Mouse (Mus musculus) neural tube, embryonic 11.5 days (tissue): Measurements from ENCODE around the gene Setd1b. TPM values are rescaled to one million over a fixed set of nuclear protein-coding genes. Genes with fewer than 3 reads are reported as not detected.

ENCODE experiments used
- ATAC-seq: fragments of 200-750 bp; cut with Nextera tagmentation; 2 replicates; pipeline ENCODE4 v1.8.0; 2017; ENCODE audit warnings: moderate number of reproducible peaks, mild to moderate bottlenecking, moderate TSS enrichment, moderate library complexity; ENCODE audit not compliant: insufficient read depth, low FRiP score, low TSS enrichment
- DNase-seq: peaks from one replicate; pipeline ENCODE4 v3.0.0-alpha.2; 2015; ENCODE audit warnings: low spot score
- H3K27ac ChIP-seq: fragments of 300-500 bp; sonication (generic); 2 replicates; pipeline ENCODE4 v1.5.1; 2014; ENCODE audit warnings: low read depth, mild to moderate bottlenecking, low read length
- H3K27me3 ChIP-seq: fragments of 300-500 bp; sonication (generic); 2 replicates; pipeline ENCODE4 v1.6.1; 2014; ENCODE audit warnings: mild to moderate bottlenecking, low read length, mixed read lengths; ENCODE audit not compliant: control insufficient read depth, insufficient read depth
- H3K36me3 ChIP-seq: fragments of 300-500 bp; sonication (generic); 2 replicates; pipeline ENCODE4 v1.6.1; 2014; ENCODE audit warnings: mild to moderate bottlenecking, low read length, moderate library complexity, mixed read lengths; ENCODE audit not compliant: control insufficient read depth, insufficient read depth
- H3K4me1 ChIP-seq: fragments of 300-500 bp; sonication (generic); 2 replicates; pipeline ENCODE4 v1.6.1; 2014; ENCODE audit warnings: low read length, mixed read lengths; ENCODE audit not compliant: control insufficient read depth, insufficient read depth
- H3K4me2 ChIP-seq: fragments of 300-500 bp; sonication (generic); 2 replicates; pipeline ENCODE4 v1.6.1; 2014; ENCODE audit warnings: low read depth, mild to moderate bottlenecking, moderate library complexity
- H3K4me3 ChIP-seq: fragments of 300-500 bp; sonication (generic); 2 replicates; pipeline ENCODE4 v1.5.1; 2014; ENCODE audit warnings: low read depth, low read length
- H3K9ac ChIP-seq: fragments of 300-500 bp; sonication (generic); 2 replicates; pipeline ENCODE4 v1.6.1; 2014; ENCODE audit warnings: mild to moderate bottlenecking, low read length
- H3K9me3 ChIP-seq: fragments of 300-500 bp; sonication (generic); 2 replicates; pipeline ENCODE4 v1.6.1; 2016; ENCODE audit warnings: low read length; ENCODE audit not compliant: control insufficient read depth
- WGBS: fragments of 180-500 bp; shearing (Covaris S2); extraction: QIAGEN DNeasy Blood & Tissue Kit; methylation state at CpG from one replicate; pipeline ENCODE4 v1.1.7; 2014; 5-methylcytosine and 5-hydroxymethylcytosine counted together
- polyA plus RNA-seq: library from polyadenylated mRNA; unstranded; fragments of >200 nt; fragmentation: Nextera tagmentation; extraction: Ambion mirVana; gene quantifications from 2 replicates; pipeline ENCODE4 v1.2.1, GENCODE M21; 2014

Setd1b gene
- polyA plus RNA-seq, 1 experiment from 2014 or later: 10.9 TPM

DNA sequence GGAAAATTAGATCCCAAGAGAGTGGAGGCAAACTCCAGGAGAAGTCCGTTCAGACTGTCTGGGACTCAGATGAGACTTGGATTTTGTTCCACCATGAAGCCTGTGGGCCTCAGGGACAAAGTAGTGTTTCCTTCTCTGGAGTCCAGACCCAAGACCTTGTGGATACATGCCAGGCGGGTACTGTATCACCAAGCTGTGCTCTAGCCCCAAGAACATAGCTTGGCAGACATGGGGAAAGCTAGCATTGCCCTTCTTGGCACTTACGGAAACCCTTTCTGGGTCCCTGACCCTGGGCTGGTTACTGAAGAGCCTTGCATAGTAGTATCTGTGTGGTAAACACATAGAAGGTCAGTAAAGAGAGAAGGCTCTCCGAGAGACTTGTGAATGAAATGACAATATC, 17.5 kb downstream of the Setd1b start:
- peaks cover 48% of the 10 kb centered on the region for H3K36me3 ChIP-seq
- ATAC-seq: no peak
- WGBS: 96% methylated on average over 4 of the region's 4 CpGs

DNA sequence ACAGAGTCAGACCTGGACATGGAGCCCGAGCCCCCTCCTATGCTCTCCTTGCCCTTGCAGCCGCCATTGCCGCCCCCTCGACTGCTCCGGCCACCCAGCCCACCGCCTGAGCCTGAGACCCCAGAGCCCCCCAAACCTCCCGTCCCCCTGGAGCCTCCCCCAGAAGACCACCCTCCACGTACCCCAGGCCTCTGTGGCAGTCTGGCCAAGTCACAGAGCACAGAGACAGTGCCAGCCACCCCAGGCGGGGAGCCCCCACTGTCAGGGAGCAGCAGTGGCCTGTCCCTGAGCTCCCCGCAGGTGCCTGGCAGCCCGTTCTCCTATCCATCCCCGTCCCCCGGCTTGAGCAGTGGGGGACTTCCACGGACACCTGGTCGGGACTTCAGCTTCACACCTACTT, 17.9 kb downstream of the Setd1b start:
- no peaks in the 10 kb centered on the region for H3K27me3 ChIP-seq
- WGBS: 95% methylated on average over 15 of the region's 15 CpGs
- H3K36me3 ChIP-seq: peaks cover 48% of the 10 kb centered on the region
- no peak overlapping the region for H3K4me2 ChIP-seq
- no peak overlapping the region for H3K9ac ChIP-seq
- no peaks in the 10 kb centered on the region for H3K9me3 ChIP-seq
- DNase-seq: no peak
- H3K27ac ChIP-seq: no peak overlapping the region
- H3K4me3 ChIP-seq: no peak overlapping the region
- no peak for ATAC-seq
- H3K4me1 ChIP-seq: no peaks in the 10 kb centered on the region

More for the DNA sequence above, 17.5 kb downstream of the Setd1b start:
- Histone ChIP-seq H3K27me3 (no peaks in the 10 kb centered on the region), H3K27ac (no peak overlapping the region), H3K9ac (no peak overlapping the region), H3K4me2 (no peak overlapping the region), H3K4me1 (no peaks in the 10 kb centered on the region), H3K4me3 (no peak overlapping the region), H3K9me3 (no peaks in the 10 kb centered on the region)
- no peak for DNase-seq

DNA sequence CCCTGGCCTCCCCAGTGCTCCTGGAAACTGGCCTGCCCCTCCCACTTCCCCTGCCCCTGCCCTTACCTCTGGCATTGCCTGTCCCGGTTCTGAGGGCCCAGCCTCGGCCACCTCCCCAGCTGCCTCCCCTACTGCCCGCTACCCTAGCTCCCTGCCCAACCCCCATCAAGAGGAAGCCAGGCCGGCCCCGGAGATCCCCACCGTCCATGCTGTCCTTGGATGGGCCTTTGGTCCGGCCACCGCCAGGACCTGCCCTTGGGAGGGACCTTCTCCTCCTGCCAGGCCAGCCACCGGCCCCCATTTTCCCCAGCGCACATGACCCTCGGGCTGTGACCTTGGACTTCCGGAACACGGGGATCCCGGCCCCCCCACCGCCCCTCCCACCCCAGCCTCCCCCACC, 18.3 kb downstream of the Setd1b start:
- Histone ChIP-seq H3K27me3 (no peaks in the 10 kb centered on the region), H3K36me3 (peaks cover 48% of the 10 kb centered on the region), H3K9ac (no peak overlapping the region), H3K9me3 (no peaks in the 10 kb centered on the region), H3K27ac (no peak overlapping the region), H3K4me3 (no peak overlapping the region), H3K4me2 (no peak overlapping the region), H3K4me1 (no peaks in the 10 kb centered on the region)
- no peak for DNase-seq
- WGBS: 89% methylated on average over 14 of the region's 15 CpGs
- no peak for ATAC-seq

DNA sequence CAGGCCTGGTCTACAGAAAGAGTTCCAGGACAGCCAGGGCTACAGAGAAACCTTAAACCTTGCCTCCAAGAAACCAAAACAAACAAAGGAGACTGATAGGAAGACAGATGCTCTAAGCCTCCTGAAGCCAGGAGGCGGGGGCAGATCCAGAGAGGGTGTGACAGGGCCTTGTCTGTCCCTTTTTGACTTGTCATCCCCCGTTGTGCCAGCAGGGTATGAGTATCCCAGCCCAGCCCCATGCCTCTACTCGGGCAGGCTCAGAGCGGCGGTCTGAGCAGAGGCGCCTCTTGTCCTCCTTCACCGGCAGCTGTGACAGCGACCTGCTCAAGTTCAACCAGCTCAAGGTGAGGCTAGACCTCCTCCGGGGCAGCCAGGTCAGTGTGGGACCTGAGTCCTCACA, 20.9 kb downstream of the Setd1b start:
- H3K4me1 ChIP-seq: no peaks in the 10 kb centered on the region
- peaks cover 43% of the 10 kb centered on the region for H3K36me3 ChIP-seq
- H3K9ac ChIP-seq: no peak overlapping the region
- no peak overlapping the region for H3K4me3 ChIP-seq
- no peak for DNase-seq
- H3K9me3 ChIP-seq: no peaks in the 10 kb centered on the region
- H3K27me3 ChIP-seq: no peaks in the 10 kb centered on the region
- no peak overlapping the region for H3K4me2 ChIP-seq
- no peak overlapping the region for H3K27ac ChIP-seq
- 83% methylated on average over 9 of the region's 9 CpGs for WGBS
- no peak for ATAC-seq

DNA sequence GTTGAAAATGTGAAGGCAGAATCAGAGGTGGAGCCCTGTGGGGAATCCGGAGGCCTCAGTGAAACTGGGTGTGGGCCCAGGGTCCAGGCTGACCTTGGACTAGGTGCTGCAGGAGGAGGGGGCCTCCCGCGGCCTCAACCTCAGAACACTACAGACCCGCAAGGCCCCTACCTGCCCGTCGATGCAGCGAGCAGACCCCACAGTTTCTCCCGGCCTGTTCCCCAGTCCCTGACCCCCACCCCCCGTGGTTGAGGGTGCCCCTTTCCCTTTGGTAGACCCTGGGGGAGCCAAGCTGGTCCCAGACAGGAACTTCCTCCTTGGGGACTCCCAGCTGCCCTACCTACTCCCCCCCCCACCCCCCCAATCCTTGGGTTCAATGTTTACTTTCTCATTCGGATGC, 24.4 kb downstream of the Setd1b start:
- H3K4me3 ChIP-seq: no peak overlapping the region
- H3K36me3 ChIP-seq: peaks cover 25% of the 10 kb centered on the region
- no peaks in the 10 kb centered on the region for H3K27me3 ChIP-seq
- no peaks in the 10 kb centered on the region for H3K9me3 ChIP-seq
- 0 out of 2 replicates have a peak, but pooled peaks cover 1% of the 10 kb centered on the region for H3K4me1 ChIP-seq
- no peak overlapping the region for H3K27ac ChIP-seq
- no peak overlapping the region for H3K9ac ChIP-seq
- no peak for DNase-seq
- no peak for ATAC-seq
- 91% methylated on average over 10 of the region's 10 CpGs for WGBS
- no peak overlapping the region for H3K4me2 ChIP-seq

DNA sequence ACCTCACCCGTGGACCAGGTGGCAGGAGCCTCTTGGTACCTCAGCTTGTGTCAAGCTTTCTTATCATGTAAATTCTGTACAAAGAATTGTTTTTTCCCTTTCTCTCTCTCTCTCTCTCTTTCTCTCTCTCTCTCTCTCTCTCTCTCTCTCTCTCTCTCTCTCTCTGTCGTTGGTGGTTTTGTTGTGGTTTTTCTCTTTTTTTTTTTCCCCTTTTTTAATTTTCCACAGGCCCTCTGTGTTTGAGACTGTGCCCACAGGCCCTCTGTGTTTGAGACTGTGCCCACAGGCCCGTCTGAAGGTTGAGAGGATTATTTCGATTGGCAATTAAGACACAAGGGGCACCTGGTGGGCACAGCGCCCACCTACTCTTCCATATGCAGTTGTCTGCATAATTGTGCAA, 25.6 kb downstream of the Setd1b start:
- no peaks in the 10 kb centered on the region for H3K9me3 ChIP-seq
- no peaks in the 10 kb centered on the region for H3K27me3 ChIP-seq
- DNase-seq (no peak), ATAC-seq (no peak)
- no peak overlapping the region for H3K4me2 ChIP-seq
- H3K36me3 ChIP-seq: peaks cover 22% of the 10 kb centered on the region
- no peak overlapping the region for H3K27ac ChIP-seq
- no peak overlapping the region for H3K4me3 ChIP-seq
- 81% methylated on average over 5 of the region's 5 CpGs for WGBS
- H3K4me1 ChIP-seq: 0 out of 2 replicates have a peak, but pooled peaks cover 2% of the 10 kb centered on the region
- H3K9ac ChIP-seq: no peak overlapping the region

DNA sequence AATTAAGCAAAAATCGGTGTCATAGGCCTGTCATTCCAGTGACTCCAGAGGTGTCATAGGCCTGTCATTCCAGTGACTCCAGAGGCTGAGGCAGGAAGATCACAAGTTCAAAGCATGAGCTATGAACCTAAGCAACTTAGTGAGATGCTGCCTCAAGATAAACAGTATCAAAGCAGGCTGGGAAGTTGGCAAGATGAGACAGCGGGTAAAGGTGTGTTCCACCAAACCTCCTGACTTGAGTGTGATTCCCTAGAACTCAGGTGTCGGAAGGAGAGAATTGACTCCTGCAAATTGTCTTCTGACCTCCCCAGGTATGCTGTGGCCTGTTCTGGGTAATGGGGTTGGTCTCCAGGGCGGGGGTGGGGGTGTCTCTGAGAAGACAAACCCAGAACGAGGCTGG, 27.3 kb downstream of the Setd1b start, which contains the start of gene Psmd9:
Psmd9 (plus strand) TSS at position 130 of the 400 bp plus-strand sequence.
- Histone ChIP-seq H3K4me3 (no peak within 1 kb of the TSS), H3K4me1 (0 out of 2 replicates have a peak, but pooled peaks cover 2% of the 10 kb centered on the region), H3K36me3 (peaks cover 9% of the 10 kb centered on the region), H3K27me3 (no peaks in the 10 kb centered on the region), H3K27ac (no peak within 1 kb of the TSS), H3K4me2 (no peak within 1 kb of the TSS), H3K9ac (no peak within 1 kb of the TSS), H3K9me3 (no peaks in the 10 kb centered on the region)
- DNase-seq (no peak), ATAC-seq (no peak)
- 82% methylated on average over 5 of the region's 5 CpGs for WGBS

DNA sequence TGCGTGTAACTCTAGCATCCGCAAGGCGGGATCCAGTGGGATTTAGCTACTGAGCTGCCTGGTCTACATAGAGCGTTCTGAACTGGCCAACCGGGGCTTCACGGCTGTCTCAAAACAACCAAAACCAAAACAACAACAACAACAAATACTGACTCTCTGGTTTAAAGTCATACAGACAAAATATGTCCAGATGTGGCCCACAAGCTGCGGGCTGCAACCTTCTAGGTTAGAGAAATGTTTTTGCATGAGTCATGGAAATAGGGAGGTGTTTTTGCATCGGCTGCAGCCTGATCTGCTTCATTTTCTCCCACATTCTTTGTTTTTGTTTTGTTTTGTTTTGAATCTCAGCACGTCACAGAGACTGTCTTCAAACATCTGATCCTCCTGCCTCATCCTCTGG, 28.4 kb downstream of the Setd1b start:
- DNase-seq (no peak), ATAC-seq (no peak)
- Histone ChIP-seq H3K4me2 (no peak overlapping the region), H3K4me1 (0 out of 2 replicates have a peak, but pooled peaks cover 2% of the 10 kb centered on the region), H3K4me3 (no peak overlapping the region), H3K36me3 (peaks cover 7% of the 10 kb centered on the region), H3K9ac (no peak overlapping the region), H3K27ac (no peak overlapping the region), H3K9me3 (no peaks in the 10 kb centered on the region), H3K27me3 (no peaks in the 10 kb centered on the region)
- WGBS: 83% methylated on average over 9 of the region's 9 CpGs

DNA sequence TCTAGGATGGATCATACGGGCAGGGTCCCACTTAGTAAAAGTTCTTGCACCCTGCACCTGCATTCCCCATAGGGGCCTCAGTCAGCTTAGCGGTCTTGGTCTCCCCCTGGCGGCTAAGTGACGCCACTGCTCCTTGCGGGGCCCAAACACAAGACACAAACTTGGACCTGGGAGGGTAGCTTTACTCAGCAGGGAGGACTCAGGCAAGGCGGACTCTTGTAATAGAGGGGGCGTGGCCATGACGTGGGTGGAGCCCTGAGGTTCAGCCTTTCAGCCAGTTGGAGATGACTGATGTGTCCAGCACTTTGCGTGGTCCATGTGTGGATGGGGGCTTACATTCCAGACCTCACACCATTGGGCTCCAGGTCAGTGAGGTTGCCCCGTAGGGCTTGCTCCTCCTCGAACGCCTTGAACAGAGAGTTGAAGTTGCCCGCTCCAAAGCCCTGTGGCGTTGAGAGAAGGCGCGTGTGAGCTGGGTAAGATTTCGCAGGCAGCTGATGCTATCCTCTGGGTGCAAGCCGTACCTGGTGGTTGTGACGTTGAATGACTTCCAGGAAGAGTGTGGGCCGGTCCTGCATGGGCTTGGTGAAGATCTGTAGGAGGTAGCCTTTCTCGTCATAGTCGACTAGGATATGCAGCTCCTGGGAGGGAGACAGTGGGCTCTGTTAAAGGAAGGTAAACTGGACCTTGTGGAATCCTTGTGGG, 29.8 kb downstream of the Setd1b start:
- peaks cover 2% of the 10 kb centered on the region; the same call in 1 of the 2 replicates for H3K36me3 ChIP-seq
- H3K4me3 ChIP-seq: peak overlapping the region; percentile 22
- DNase-seq (peak; percentile 88), ATAC-seq (peak; percentile 55)
- no peak overlapping the region for H3K27ac ChIP-seq
- no peaks in the 10 kb centered on the region for H3K9me3 ChIP-seq
- H3K9ac ChIP-seq: 0 out of 2 replicates have a peak overlapping the region, but pooled peaks have one; percentile 14
- H3K4me2 ChIP-seq: peak overlapping the region; percentile 27
- WGBS: 14% methylated on average over 22 of the region's 22 CpGs
- 0 out of 2 replicates have a peak, but pooled peaks cover 2% of the 10 kb centered on the region for H3K4me1 ChIP-seq
- H3K27me3 ChIP-seq: no peaks in the 10 kb centered on the region
